Mouse (Mus musculus) heart, adult 18-20 months (tissue): ENCODE results near the gene Wdr46. TPM values are rescaled to one million over a fixed set of nuclear protein-coding genes. Genes with fewer than 3 reads are reported as not detected.
"Not testable (repeated sequence)": the region's sequence is repeated elsewhere in the genome, so short reads cannot be mapped to it uniquely, and the experiment has no call there.

Experiments used
- DNase-seq, 2 experiments: peaks; one replicate each; pipeline ENCODE4 v3.0.0; 2021 to 2022; ENCODE audit warnings: mixed read lengths in 1 of 2
- total RNA-seq, 2 experiments: library from RNA; stranded (reverse); gene quantifications; 2 replicates each; pipeline ENCODE4 v1.2.3; 2021

Wdr46 gene
- total RNA-seq, 2 experiments from 2014 or later: 10.3 to 10.9 TPM

DNA sequence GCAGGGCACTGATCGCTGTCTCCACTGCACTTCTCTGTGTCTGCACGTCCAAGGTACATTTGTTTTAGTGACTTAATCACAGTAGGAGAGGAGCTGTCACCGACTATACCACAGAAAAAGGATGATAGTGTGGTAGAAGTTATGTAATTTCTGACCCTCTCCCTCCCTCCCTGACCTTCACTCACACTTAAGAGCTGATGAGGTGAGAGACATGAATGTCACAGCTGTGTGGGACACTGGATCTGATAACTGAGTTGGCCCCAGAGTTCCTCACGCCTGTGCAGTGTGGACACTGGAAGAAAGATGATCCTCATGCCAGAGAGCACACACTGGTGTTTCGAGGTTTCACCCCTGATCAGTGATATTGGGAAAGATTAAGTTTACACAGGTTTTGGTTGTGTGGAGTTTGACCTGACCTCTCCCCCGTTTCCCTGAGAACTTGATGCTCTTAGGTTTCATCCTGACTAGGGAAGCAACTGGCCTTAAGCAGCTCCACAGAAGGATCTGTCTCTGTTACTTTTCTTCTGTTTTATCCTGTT lies 39.1 kb downstream of the Wdr46 start:
- DNase-seq: no peak

DNA sequence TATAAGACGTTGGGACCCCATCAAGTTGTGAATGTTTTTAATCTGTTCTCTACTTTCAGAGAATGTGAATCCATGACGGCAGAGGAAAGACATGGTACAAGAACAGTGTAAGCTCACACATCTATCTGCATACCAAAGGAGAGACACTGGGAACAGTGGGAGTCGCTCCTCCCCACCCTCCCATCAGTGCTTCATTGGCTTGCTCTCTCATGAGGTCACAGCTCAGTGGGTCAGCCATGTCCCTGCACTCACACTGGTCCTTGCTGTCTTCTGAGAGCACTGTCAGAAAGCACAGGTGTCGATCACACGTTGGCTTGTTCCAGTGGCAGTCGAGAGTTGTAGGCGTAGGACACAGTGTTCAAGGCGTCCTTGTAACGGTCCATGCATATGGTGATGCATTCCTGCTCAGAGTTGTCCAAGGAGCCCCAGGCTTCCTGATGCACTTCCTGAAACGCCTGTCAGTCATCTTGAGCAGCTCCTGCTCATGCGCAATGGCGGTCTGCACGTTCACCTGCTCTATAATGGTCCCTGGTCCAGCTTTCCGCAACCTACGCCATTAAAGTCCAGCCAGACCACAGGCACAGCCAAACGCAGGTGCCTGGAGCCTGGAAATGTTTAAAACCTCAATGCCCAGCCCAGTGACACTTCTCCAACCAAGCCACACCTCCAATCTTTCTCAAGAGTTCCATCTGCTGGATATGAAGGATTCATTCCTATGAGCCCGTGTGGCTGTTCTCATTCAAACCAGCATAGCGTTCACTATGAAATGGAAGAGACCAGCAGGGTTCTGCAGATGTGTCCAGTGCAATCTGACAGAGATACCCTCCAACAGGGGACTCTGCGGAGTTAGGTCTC lies 39.9 kb downstream of the Wdr46 start:
- no peak for DNase-seq

DNA sequence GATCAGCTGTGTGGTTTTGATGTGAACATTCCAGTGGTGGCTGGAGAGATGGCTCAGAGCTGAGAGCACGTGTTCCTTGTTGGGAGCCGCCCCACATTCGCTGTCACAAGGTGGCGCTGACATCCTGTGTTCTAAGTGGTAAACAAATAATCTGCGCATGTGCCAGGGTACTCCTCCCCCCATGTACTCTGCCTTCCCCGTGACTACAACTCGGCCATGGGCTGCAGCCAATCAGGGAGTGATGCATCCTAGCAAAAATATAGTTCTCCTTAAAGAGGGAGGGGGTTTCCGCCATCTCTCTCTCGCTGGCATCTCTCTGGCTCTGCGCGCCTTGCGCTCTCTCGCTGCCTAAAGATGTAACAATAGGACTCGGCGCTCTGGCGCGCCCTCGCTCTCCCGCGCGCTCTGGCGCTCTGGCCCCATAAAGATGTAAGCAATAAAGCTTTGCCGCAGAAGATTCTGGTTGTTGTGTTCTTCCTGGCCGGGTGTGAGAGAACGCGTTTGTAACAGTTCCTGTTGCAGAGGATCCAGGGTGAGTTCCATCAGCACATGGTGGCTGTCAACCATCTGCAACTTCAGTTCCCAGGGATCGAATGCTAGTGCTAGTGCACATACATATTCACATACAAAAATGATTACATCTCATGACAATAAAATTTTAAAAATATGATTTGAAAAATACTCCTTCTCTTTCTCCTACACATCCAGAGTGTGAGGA lies 40.9 kb downstream of the Wdr46 start:
- peak; percentile 91 to 95 for DNase-seq

DNA sequence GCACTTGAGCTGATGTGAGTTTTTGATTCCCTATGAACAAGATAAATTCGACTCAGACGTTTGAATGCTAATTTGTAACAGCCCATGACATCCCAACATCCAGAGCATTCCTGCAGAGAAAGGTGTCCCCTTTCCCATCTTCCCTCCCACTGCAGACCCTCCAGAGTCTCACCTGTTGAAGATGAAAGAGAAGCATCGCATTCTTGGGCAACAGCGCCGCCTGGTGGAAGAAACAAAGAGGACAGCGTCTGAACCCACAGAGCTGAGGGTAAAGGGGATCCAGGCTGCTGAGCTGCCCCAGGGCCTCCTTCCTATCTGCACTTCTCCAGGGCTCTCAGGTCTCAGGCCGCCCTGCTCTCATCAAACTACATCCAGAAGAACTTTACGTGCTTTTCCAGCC lies 41.7 kb downstream of the Wdr46 start:
- peak; percentile 63 to 89 for DNase-seq

DNA sequence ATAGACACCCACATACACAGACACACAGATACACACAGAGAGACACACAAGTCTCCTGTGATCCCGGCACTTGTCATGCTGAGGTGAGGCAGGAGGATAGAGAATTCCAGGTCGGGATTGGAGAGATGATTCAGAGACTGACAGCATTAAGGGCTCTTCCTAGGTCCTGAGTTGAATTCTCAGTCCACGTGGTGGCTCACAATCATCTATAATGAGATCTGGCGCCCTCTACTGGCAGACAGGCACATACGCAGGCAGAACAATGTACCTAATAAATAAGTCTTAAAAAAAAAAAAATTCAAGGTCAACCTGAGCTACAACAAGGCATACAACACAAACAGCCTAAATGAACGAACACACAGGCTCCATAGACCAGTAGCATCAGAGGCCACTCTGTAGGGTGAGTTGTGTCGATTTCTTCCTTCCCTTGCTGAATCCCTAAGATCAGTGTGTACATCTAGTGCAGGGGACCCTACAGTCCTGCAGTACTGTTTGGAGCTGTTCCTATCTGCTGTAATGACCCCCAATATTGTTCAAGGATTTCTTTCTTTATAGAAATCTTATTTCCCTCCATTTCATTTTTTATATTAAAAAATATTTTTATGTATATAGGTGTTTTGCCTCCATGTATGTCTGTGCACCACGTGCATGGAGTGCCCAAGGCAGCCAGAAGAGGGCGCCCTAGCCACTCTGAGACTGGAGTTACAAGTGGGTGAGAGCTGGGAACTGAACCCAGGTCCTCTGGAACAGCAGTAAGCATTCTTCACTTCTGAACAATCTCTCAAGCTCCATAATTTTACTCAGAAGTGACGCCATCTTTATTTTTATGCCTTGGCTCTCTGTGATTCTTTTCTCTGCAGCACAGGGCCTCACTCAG lies 51.6 kb downstream of the Wdr46 start:
- DNase-seq: peak; percentile 49 to 76

DNA sequence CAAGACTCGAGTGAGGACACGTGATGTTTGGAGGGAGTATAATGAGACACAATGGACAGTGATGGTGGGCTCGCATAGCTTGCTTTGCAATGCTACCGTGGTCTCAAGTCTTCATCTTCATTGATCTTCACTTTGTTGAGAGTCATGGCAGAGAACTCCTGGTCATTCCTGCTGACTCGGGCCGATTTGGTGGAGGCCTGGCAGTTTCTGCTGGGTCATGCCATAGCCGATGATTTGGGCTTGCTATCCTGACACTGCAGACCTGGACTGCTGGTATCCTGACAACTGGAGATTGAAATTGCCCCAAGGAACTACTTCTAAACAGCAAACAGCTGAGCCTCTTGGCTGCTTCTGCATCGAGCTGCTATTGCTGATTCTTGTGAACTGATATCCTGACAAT lies 54.5 kb downstream of the Wdr46 start:
- no peak for DNase-seq

DNA sequence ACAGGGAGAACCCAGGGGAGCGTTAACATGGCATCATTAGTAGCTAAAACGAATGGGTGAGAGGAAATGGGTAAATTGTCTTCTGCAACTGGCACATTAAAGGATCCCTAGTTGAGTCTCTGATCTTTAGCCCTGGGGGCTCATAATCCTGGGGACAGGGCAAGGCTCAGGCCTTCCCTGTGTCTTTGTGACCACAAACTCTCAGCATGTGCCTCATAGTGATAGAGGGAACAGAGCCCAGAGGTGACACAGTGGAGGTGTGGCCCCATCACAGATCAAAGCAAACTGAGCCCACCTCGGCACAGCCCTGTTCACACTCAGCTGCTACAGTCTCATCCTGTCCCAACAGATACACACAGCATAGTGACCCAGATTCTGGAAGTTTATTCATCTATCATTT lies 55.2 kb downstream of the Wdr46 start:
- DNase-seq: no peak

DNA sequence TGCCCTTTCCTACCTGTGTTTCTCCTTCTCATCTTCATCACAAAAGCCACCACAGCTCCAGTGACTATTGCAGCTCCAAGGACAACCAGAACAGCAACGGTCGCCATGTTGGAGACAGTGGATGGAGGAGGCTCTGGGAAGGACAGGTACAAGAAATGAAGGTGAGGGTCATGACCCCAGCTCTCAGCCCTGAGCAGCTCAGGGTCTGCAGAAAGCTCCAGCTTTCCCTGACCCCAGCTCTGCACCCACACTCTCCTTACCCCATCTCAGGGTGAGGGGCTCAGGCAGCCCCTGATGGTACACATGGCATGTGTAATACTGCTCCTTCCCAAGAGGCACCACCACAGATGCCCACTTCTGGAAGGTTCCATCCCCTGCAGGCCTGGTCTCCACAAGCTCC lies 56.6 kb downstream of the Wdr46 start:
- not testable (repeated sequence) for DNase-seq

DNA sequence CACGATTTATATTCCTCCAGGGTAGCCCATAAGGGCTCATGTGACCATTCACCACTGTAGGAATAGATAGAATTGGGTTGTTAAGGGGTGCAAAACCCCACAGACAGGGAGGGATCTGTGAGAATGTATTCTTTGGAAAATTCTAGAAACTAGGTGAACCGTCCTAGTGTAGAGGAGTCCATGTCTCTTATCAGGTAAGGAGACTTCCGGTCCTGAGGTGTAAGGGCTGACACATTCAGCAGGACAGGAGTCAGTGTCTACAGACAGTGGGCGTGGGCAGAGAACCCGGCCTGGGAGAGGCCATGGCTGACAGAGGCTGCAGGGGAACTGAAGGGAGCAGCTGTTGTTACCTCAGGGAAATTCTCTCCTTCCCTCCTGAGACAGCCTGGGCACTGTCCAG lies 58.2 kb downstream of the Wdr46 start:
- DNase-seq: peak in 1 of 2 experiments; percentile 11

Other genes starting within 250 kb of the Wdr46 start
- 100 to 1,000 TPM; 131 to 133 TPM for gene March2, start 222.0 kb upstream of the Wdr46 start, total RNA-seq
- gene Rab11b, start 180.1 kb upstream of the Wdr46 start, total RNA-seq: 100 to 1,000 TPM; 202 to 251 TPM
- gene Angptl4, start 158.8 kb upstream of the Wdr46 start, total RNA-seq: 10 to 100 TPM in 1 of 2 experiments, 1 to 10 TPM in 1; 5.5 to 12.2 TPM
- 10 to 100 TPM; 49.0 to 64.9 TPM for gene Kank3, start 130.1 kb upstream of the Wdr46 start, total RNA-seq
- gene Rps28, start 116.1 kb upstream of the Wdr46 start, total RNA-seq: 100 to 1,000 TPM; 702 to 791 TPM
- 100 to 1,000 TPM; 645 to 655 TPM for gene Ndufa7, start 116.1 kb upstream of the Wdr46 start, total RNA-seq
- gene Cd320, start 97.6 kb upstream of the Wdr46 start, total RNA-seq: 10 to 100 TPM; 31.8 to 34.9 TPM
- not detected for gene Gm7029, start 66.8 kb upstream of the Wdr46 start, total RNA-seq
- gene Kifc1, start 50.0 kb upstream of the Wdr46 start, total RNA-seq: 1 to 10 TPM in 1 of 2 experiments, under 1 TPM in 1; 0.80 to 1.4 TPM
- not detected for gene Platr17, start 35.5 kb upstream of the Wdr46 start, total RNA-seq
- gene Daxx, start 31.2 kb upstream of the Wdr46 start, total RNA-seq: 10 to 100 TPM; 12.3 to 20.7 TPM
- 100 to 1,000 TPM; 111 to 115 TPM for gene Tapbp, start 24.8 kb upstream of the Wdr46 start, total RNA-seq
- 10 to 100 TPM; 15.6 to 16.6 TPM for gene Zbtb22, start 24.8 kb upstream of the Wdr46 start, total RNA-seq
- gene Rgl2, start 11.1 kb upstream of the Wdr46 start, total RNA-seq: 10 to 100 TPM; 30.9 to 31.8 TPM
- 10 to 100 TPM; 69.9 to 76.1 TPM for gene Pfdn6, start 317 bp upstream of the Wdr46 start, total RNA-seq
- 1 to 10 TPM; 1.3 to 1.8 TPM for gene B3galt4, start 10.8 kb downstream of the Wdr46 start, total RNA-seq
- 10 to 100 TPM; 36.8 to 39.7 TPM for gene Vps52, start 15.2 kb downstream of the Wdr46 start, total RNA-seq
- gene Rps18, start 15.3 kb downstream of the Wdr46 start, total RNA-seq: 100 to 1,000 TPM; 419 to 435 TPM
- gene H2-K1, start 59.7 kb downstream of the Wdr46 start, total RNA-seq: 100 to 1,000 TPM; 204 to 337 TPM
- 10 to 100 TPM; 13.2 to 16.9 TPM for gene Ring1, start 84.0 kb downstream of the Wdr46 start, total RNA-seq
- gene H2-Ke6, start 87.4 kb downstream of the Wdr46 start, total RNA-seq: 100 to 1,000 TPM; 131 to 137 TPM
- 10 to 100 TPM; 66.3 to 67.0 TPM for gene Slc39a7, start 91.0 kb downstream of the Wdr46 start, total RNA-seq
- gene Rxrb, start 91.2 kb downstream of the Wdr46 start, total RNA-seq: 10 to 100 TPM; 42.3 to 45.4 TPM
- 1 to 10 TPM in 1 of 2 experiments, under 1 TPM in 1; 0.55 to 1.7 TPM for gene Col11a2, start 98.8 kb downstream of the Wdr46 start, total RNA-seq
- gene H2-Oa, start 151.7 kb downstream of the Wdr46 start, total RNA-seq: 1 to 10 TPM in 1 of 2 experiments, not detected in 1; 1.6 TPM
- gene H2-DMa, start 178.9 kb downstream of the Wdr46 start, total RNA-seq: 1 to 10 TPM; 5.9 to 7.2 TPM
- 10 to 100 TPM; 64.5 to 79.0 TPM for gene Brd2, start 182.0 kb downstream of the Wdr46 start, total RNA-seq
- gene H2-DMb2, start 202.6 kb downstream of the Wdr46 start, total RNA-seq: 1 to 10 TPM; 2.0 to 7.5 TPM
- 1 to 10 TPM; 3.0 to 3.9 TPM for gene H2-DMb1, start 212.4 kb downstream of the Wdr46 start, total RNA-seq
- gene Tap1, start 246.9 kb downstream of the Wdr46 start, total RNA-seq: 10 to 100 TPM in 1 of 2 experiments, 1 to 10 TPM in 1; 5.7 to 11.4 TPM
- gene Psmb9, start 247.1 kb downstream of the Wdr46 start, total RNA-seq: 10 to 100 TPM; 13.1 to 25.3 TPM